Mouse (Mus musculus) cerebellum, postnatal 25 days (tissue): ENCODE results near the gene Plekhf1.

Experiments used
- DNase-seq, 2 experiments: peaks; one replicate each; pipeline ENCODE4 v3.0.0; 2021; ENCODE audit warnings: mixed read lengths in 2 of 2

The Plekhf1 gene

GRCm38 (mm10) chr7:38217417-38218171, 10.2 kb downstream of the Plekhf1 start:
- peak in 1 of 2 experiments; percentile 48 for DNase-seq

- no peak for DNase-seq
These were observed 12.1 kb downstream of the Plekhf1 start for GRCm38 (mm10) chr7:38215697-38216096.

DNA sequence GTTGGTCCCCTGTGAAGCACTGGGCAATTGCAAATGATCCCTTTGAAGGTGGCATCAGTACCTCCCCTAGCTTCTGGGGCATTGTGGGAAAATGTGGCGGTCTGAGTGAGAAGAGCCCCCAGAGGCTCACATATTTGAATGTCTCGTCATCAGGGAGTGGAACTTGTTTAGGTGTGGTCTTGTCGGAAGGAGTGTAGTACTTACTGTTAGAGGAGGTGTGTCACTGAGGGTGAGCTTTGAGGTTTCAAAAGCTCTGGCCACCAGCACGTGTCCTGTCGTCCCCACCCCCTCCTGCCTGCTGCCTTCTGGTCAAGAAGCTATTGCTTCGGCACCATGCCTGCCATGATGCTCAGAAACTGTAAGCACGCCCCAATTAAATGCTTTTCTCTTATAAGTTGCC, 12.5 kb downstream of the Plekhf1 start:
- no peak for DNase-seq

GRCm38 (mm10) chr7:38214473-38215214, 13.2 kb downstream of the Plekhf1 start:
- DNase-seq = no peak

- peak; percentile 64 to 76 for DNase-seq
These were observed 15.2 kb downstream of the Plekhf1 start for GRCm38 (mm10) chr7:38212651-38213062.

DNA sequence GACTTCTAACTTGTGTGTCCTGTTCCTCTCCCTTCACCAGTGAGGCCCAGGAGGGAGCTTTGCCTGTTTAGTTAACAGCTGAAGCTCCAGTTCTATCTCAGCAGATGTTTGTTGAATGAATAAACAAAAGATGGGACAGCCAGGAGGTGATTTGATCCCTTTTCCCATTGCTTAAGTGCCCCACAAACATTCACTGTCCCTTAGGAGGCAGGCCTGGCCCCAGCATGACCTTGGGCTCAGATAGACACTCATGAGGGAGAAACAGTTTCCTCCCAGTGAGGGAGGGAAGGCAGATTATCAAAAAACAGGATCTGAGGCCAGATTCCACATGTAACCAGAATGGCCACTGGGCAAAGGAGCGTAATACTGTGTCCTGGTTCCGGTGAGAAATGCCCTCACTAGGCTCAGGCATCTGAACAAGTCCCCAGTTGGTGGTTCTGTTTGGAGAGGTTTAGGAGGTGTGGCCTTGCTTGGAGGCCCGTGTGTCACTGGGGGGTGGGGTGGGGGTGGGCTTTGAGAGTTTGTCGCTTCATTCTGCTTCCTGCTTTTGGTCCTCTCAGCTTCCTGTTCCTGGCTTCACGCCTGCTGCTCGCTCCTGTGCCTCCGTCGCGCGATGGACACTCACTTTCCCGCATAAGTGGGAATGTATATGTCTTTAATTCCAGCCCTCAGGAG, 18.2 kb downstream of the Plekhf1 start:
- DNase-seq = no peak

GRCm38 (mm10) chr7:38208969-38209368, 18.8 kb downstream of the Plekhf1 start:
- DNase-seq = no peak

DNA sequence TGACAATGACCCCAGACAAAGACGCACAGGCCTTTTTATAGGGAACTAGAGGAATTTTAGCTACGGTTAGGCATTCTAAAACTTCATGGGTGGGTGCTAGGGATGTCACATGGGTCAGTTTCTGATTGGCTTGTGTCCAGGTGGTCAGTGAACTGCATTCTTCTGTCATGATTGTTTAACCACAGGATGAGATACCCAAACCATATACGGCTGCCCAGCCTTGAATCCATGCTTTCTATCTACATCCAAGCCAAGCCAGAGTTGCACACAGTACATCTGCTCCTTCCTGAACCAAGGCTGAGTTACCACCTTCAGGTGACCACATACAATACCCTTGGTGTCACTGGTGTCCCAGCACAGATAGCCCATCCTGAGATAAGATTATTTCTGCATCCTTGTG, 21.3 kb downstream of the Plekhf1 start:
- DNase-seq = no peak

DNA sequence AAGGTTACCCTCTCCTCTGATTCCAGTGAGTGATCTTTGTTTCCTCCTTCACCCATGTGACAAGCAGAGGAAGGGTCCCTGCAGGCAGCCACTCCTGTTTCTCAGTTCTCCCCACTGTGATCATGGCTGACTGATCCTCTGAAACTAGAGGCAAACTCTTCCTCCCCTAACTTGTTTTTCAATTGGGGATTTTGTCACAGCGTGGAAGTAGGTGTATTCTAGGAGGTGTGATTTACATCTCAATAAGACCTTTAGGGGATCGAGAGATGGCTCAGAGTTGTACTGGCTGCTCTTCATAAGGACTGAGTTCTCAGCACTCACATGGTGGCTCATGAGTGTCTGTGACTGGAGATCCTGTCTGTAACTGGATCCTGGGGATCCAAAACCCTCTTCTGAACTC, 22.0 kb downstream of the Plekhf1 start:
- no peak for DNase-seq

DNA sequence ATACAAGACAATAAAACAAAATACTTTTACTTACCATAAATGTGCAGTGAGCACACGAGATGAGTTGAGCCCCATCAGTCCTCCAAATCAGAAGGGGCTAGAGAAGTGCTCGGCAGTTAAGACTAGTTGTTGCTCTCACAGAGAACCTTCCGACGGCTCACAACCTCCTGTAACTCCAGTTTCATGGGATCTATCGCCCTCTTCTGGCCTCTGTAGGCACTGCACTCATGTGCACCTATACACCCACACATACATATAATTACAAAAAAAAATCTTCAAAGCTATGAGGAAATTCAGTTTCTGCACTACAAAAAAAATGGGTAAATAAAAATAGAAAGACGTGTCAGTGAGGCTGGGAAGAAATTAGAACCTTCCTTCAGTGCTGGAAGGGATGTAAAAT, 23.5 kb downstream of the Plekhf1 start:
- no peak for DNase-seq

DNA sequence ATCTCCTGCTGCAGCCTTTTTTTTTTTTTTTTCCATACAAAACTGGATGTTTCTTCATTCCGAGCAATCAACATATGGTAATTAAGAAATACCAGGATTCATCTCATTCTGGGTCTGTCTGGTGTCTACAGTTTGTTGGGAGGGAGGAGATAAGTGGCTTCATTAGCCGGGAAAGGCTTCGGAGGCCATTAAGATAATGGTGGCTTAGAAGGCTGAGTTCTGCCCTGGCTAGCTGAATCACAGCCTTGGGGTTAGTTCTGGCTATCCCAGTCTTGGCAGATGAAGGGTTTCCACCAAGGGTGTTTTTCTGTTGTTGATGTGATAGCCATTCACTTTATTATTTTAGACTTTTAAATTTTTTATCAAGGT, 26.5 kb downstream of the Plekhf1 start:
- no peak for DNase-seq

DNA sequence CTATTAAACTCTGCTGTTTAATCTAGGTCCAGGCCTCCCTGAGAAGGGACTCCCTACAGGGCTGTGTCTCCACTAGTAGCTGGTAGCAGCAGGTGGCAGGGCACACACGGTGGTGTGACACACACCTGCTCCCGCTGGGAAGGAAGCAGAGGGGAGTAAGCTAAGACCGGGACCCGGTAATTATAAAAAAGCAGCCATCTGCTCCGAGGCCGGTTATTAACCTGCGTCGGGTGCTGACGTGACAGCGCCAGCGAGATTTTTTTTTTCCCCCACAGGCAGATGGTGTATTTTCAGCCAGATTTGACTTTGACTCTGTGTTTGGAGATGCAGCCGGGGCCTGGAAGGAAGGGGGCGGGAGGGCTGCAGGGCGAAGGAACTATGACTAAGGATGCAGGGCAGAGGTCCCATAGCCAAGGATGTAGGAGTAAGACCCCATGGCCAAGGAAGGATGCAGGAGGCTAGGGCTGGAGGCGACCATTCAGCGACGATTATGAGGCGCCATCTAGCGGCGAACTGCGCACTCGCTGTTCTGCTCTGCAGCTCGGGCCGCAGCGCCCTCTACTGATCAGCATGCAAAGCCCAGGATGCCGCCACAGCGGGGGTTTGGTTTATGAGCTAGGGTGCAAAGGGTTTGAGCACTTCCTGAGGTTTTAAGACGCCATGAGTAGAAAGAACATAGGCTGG, 27.1 kb downstream of the Plekhf1 start:
- DNase-seq = peak; percentile 96 to 97

- DNase-seq = no peak
These were observed 27.8 kb downstream of the Plekhf1 start for GRCm38 (mm10) chr7:38199907-38200605.

- DNase-seq = peak in 1 of 2 experiments; percentile 57
These were observed 36.2 kb downstream of the Plekhf1 start for GRCm38 (mm10) chr7:38191571-38191970.

DNA sequence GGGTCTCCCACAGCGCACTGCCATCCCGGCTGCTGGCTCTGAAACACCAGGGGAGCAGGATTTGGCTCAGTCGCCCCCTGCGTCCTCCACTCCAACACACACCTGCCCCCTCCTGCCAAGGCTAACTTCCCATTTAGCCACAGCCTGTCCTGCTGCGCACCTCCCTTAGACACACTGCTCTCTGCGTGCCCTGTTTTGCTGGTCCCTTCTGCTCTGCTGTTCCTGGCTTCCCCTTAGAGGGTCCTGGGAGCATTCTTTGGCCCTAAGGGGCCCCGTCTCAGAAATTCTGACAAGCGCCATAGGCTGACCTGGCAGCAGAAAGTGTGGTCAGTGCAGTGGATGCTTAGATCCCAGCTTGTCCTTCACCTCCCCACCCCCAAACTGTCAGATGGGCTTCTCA, 36.7 kb downstream of the Plekhf1 start:
- DNase-seq = no peak

DNA sequence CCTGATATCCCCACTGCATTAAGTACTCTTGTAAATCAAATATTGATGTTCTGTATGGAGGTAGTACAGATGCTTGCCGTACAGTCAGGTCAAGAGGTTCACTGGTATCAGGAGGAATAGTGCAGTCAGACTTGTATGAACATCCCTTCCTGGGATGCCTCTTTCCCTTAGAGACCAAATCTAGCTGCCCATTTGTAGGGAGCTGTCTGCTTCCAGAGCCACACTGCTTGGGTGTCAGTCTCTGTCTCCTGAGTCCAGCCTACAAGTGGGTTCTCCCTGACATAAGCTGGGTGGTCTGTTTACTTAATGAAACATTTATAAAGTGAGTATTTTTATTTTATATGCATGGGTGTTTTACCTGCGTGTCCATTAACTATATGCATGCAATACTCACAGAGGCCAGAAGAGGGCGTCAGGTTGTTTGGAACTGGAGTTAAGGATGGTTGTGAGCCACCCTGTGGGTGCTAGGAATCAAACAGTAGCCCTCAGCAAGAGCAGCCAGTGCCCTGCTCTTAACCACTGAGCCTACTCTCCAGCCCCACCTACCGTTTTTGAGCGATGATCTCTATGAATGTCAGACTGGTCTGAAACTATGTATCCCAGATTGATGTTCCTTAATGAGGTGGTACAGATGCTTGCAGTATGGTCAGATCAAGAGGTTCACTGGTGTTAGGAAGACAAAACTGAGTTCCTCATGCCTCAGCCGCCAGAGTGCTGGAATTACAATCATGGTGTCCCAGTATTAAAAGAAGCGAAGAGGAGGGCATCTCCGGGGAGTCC, 37.6 kb downstream of the Plekhf1 start:
- no peak for DNase-seq

DNA sequence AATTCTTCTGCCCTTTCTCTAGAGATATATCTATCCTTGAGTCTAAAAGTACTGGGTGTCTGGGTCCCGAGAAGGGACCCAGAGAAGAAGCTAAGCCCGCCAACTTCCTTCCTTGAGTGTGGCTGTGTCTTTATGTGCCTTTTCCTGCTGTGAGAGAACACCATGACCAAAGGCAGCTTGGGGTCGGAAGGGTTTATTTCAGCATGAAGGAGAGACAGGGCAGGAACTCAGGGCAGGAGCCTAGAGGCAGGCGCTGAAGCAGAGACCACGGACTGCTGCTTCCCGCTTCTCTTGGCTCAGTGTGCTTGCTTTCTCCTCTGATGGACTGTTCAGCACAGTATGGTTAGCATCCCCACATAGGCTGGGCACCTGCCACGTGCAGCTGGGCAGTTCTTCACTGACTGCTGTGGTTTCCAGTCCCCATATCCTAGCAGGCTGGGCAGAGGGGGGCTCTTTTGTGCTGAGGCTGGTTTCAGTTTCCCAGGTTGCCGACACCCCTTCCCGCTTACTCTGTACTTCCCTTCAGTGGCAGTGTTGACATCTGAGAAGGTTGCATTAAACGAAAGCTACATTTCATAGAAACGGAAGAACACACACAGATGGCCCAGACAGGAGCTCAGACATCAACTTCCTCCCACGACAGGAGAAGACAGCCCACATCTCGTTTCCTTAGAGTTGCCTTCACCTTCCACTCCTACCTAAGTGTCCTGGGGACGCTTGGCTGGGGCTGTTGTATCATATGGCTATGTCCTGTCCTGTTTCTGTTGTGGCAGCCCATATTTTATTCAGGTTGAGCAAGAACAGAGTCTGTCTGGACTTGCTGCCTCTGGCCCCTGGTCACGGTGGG, 38.5 kb downstream of the Plekhf1 start:
- no peak for DNase-seq

DNA sequence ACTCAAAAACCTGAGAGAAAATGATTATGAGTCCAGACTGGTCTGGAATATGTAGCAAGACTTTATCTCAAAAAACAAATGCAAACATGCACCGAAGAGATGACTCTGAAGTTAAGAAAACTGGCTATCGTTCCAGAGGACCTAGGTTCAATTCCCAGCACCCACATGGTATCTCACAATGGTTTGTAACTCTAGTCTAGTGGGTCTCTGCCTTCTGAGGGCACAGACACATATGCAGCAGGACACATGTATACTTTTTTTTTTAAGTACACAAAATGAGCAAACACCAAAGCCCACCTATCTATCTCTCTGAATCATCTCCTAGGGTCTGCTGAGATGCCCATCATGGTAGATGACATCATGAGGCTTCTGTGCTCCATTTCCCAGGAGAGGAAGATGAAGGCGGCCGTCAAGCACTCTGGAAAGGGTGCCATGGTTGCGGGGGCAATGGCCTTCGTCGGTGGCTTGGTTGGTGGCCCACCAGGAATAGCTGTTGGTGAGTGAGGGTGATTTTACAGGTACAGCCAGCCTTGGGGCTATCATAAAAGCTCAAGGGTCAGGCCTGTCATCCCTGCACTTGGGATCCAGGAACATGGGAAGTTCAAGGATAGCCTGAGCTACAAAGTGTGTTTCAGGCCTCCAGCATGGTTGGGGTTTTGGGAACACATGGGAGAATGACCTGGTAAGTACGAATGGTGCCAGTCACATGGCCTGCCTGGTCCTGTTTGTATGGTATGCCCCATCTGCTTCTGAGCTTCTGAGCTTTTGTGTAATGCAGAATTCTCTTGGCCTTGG, 39.3 kb downstream of the Plekhf1 start:
- no peak for DNase-seq

GRCm38 (mm10) chr7:38187796-38188195, 40.0 kb downstream of the Plekhf1 start:
- peak in 1 of 2 experiments; percentile 45 for DNase-seq

DNA sequence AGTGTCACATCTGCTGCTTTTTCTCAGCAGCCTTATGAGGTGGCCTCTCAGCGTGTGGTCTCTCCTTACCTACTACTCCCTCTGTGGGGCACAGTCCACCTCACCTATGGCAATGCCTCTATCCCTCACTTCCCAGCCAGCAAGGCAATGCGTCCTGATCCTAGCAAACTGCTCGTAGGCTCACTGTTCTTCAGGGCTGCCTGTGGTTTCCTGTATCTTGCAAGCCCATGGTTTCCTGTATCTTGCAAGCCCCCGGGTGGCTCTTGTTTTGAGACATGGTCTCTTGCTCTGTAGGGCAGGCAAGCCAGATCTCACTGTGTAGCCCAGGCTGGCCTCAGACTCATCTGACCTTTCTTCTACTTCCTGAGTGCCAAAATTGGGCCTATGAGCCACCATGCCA, 41.0 kb downstream of the Plekhf1 start:
- DNase-seq = no peak
